Mouse (Mus musculus): Measurements from ENCODE around the gene Zfp579. TPM values are rescaled to one million over a fixed set of nuclear protein-coding genes. Genes with fewer than 3 reads are reported as not detected.
A peak's percentile ranks its signal among the peaks of the same experiment; 100 is the strongest.

The Zfp579 gene
- polyA plus RNA-seq (2012), result 0.15 and 0.37 TPM in 2 replicates

DNA sequence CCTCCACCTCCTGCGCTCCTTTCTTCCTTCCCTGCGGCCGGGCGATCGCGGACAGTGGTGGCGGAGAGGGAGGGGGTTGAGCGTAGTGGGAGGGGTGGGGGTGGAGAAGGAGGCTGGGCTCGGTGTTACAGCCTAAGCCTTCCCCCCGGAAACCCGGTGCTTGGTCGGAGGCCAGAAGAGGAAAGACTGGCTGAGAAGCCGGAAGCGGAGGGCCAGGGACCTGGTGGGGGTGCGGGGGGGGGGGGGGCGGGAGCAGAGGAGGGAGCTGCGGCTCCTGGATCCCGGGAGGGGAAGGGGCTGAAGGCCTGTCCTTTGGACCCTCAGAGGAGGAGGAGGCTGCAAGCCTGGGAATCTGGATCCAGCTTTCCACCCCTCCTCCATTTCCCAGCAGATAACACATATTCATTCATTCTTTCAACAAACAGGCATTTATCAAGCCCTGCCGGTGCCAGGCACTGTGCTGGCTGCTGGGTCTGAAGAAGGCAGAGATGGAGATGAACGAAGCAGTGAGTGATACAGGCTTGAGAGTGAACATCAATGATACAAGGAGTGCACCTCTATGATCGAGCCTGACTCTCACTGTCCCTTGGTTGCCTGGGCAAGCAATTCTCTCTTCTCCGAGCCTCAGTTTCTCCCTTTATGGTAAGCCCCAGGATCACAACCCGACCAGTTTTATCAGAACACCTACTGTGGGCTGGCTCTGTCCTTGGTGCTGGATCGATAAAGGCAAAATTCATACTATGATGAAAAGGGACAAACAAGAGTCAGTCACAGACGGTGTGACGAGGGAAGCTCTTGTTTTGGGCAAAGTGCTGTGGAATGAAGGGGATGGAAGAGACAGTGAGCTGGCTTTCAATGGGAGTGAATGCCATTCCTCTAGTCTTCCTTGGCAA, at the start of gene Zfp579:
Gene Zfp579, minus strand, starts transcription at position 156 of the 893 bp plus-strand sequence.
- no peaks in the 10 kb centered on the region for H3K4me1 ChIP-seq (ENCODE audit: control insufficient read depth)
- H3K9me3 ChIP-seq (ENCODE audit: control insufficient read depth, low read length), result peaks cover 18% of the 10 kb centered on the region
- peaks cover 46% of the 10 kb centered on the region for H3K27me3 ChIP-seq (ENCODE audit: control insufficient read depth)
- H3K4me3 ChIP-seq (replicated peaks), result peak within 1 kb of the TSS; percentile 53
- TF ChIP-seq TAL1 (IDR thresholded peaks at IDR 0.05; ENCODE audit: low read length), result no peak
- TF ChIP-seq GATA1 (IDR thresholded peaks at IDR 0.05; ENCODE audit: low read length), result no peak
- H3K36me3 ChIP-seq (ENCODE audit: control insufficient read depth), result peaks cover 5% of the 10 kb centered on the region; the same call in 1 of the 2 replicates

DNA sequence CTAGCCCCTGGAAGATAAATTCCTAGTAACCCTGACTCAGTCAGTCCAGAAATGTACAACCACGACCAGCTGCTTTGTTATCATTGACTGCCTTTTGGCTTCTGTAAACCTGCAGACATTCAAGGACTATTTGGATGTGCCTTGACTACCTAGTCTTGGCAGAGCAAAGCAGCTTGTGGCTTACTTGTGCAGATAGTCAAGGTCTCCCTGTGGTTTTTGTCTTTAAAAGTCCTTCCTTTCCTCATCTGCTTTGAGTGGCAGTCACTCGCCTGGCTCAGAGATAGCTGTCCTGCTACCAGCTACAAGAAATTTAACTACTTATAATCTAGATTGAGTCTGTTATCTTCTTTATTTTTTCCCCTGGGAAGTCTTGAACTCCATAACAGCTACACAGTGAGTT, 49.0 kb upstream of the Zfp579 start:
- Histone ChIP-seq H3K4me3 (replicated peaks) (no peak overlapping the region), H3K27me3 (ENCODE audit: control insufficient read depth) (peaks cover 16% of the 10 kb centered on the region), H3K9me3 (ENCODE audit: control insufficient read depth, low read length) (peaks cover 5% of the 10 kb centered on the region), H3K36me3 (ENCODE audit: control insufficient read depth) (no peaks in the 10 kb centered on the region; the same call in none of the 2 replicates), H3K4me1 (ENCODE audit: control insufficient read depth) (no peaks in the 10 kb centered on the region; the same call in 1 of the 2 replicates)
- TF ChIP-seq GATA1 (IDR thresholded peaks at IDR 0.05; ENCODE audit: low read length) (no peak), TAL1 (IDR thresholded peaks at IDR 0.05; ENCODE audit: low read length) (no peak)

DNA sequence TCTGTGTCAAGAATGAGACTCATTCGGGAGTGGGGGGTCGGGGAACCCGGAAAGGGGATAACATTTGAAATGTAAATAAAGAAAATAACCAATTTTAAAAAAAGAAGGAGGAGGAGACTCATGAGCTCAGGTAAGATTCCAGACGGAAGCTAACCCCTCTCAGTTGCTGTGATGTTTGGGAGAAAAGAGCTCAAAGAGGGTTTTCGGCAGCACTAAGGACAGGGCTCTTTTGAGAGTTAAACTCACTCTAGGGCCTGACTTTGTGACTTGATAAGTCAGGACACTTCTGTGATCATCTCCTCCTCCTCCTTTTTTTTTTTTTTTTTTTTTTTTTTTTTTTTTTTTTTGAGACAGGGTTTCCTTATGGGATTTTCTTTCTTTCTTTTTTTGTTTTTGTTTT, 43.0 kb upstream of the Zfp579 start:
- Histone ChIP-seq H3K36me3 (ENCODE audit: control insufficient read depth) (peaks cover 14% of the 10 kb centered on the region), H3K9me3 (ENCODE audit: control insufficient read depth, low read length) (peaks cover 5% of the 10 kb centered on the region; the same call in 1 of the 2 replicates), H3K4me1 (ENCODE audit: control insufficient read depth) (peaks cover 27% of the 10 kb centered on the region), H3K4me3 (replicated peaks) (peak overlapping the region; percentile 88), H3K27me3 (ENCODE audit: control insufficient read depth) (no peaks in the 10 kb centered on the region)
- TF ChIP-seq GATA1 (IDR thresholded peaks at IDR 0.05; ENCODE audit: low read length) (no peak), TAL1 (IDR thresholded peaks at IDR 0.05; ENCODE audit: low read length) (no peak)

DNA sequence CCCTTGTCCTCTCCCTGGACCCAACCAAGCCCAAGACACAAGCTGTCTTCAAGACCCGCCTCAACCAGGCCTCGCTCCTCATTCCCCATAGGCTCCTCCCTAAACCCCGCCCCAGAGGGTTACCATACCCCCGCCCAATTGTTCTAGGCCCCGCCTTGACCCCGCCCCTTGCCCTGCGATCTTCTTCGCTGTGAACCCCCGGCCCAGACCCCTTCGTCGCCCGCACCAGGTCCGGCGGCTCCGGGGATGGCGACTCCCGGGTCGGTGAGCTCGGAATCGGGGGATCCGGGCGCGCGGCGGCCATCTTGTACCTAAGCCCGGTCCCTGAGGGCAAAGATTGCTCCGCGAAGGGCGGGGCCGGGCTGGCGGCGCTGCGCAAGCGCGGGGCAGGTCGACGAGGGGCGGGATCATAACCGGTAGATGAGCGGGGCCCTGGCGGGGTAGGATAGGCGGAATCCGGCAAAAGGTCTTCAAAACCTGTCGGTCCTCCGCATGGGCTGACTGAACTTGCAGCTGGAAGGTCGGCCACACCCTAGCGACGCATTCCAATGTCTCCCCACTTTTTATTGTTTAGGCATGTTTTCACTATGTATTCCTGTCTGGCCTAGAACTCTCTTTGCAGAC, 42.3 kb upstream of the Zfp579 start, which contains the start of gene Zfp784:
Gene Zfp784, minus strand, starts transcription at position 338 of the 624 bp plus-strand sequence.
- Histone ChIP-seq H3K36me3 (ENCODE audit: control insufficient read depth) (peaks cover 19% of the 10 kb centered on the region), H3K9me3 (ENCODE audit: control insufficient read depth, low read length) (peaks cover 5% of the 10 kb centered on the region; the same call in 1 of the 2 replicates), H3K4me3 (replicated peaks) (peak within 1 kb of the TSS; percentile 88), H3K27me3 (ENCODE audit: control insufficient read depth) (no peaks in the 10 kb centered on the region), H3K4me1 (ENCODE audit: control insufficient read depth) (peaks cover 27% of the 10 kb centered on the region)
- TF ChIP-seq GATA1 (IDR thresholded peaks at IDR 0.05; ENCODE audit: low read length) (no peak), TAL1 (IDR thresholded peaks at IDR 0.05; ENCODE audit: low read length) (no peak)

DNA sequence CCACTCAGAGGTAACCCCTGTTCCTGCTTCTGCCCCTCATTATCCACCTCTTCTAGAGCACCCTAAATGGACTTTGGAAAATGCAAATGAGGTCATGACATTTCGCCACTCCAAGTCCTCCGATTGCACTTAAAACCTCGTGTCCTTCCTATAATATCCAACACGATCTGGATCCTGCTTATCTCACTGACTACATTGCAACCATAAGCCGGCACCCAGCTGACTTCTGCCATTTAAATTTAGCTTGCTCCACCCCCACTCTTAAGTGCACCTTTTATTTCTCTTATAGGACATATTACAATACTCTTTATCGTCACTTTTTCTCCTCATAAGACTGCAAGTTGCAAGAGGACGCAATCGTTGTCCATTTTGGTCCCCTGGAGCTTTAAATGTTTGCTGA, 41.5 kb upstream of the Zfp579 start:
- Histone ChIP-seq H3K9me3 (ENCODE audit: control insufficient read depth, low read length) (peaks cover 5% of the 10 kb centered on the region; the same call in 1 of the 2 replicates), H3K4me3 (replicated peaks) (peak overlapping the region; percentile 88), H3K27me3 (ENCODE audit: control insufficient read depth) (no peaks in the 10 kb centered on the region), H3K36me3 (ENCODE audit: control insufficient read depth) (peaks cover 26% of the 10 kb centered on the region), H3K4me1 (ENCODE audit: control insufficient read depth) (peaks cover 27% of the 10 kb centered on the region)
- TF ChIP-seq GATA1 (IDR thresholded peaks at IDR 0.05; ENCODE audit: low read length), result no peak
- no peak for TF ChIP-seq TAL1 (IDR thresholded peaks at IDR 0.05; ENCODE audit: low read length)

DNA sequence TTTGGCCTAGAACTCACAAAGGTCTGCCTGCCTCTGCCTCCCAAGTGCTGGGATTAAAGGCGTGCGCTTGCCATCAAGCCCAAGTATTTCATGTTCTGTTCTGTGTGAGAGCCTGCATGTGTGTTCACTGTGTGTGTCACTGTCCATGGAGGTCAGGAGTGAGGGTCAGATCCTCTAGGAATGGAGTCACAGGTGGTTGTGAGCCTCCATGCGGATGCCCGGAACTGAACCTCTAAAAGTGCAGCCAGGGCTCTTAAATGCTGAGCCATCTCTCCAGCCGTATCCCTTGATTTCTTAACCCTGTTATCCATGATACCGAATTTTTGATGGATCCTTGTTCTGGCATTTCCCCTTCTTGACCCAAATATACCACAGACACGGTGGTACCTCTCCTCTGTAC, 41.1 kb upstream of the Zfp579 start:
- TF ChIP-seq TAL1 (IDR thresholded peaks at IDR 0.05; ENCODE audit: low read length) (no peak), GATA1 (IDR thresholded peaks at IDR 0.05; ENCODE audit: low read length) (no peak)
- H3K4me1 ChIP-seq (ENCODE audit: control insufficient read depth), result peaks cover 27% of the 10 kb centered on the region
- H3K27me3 ChIP-seq (ENCODE audit: control insufficient read depth), result no peaks in the 10 kb centered on the region
- no peak overlapping the region for H3K4me3 ChIP-seq (replicated peaks)
- peaks cover 30% of the 10 kb centered on the region for H3K36me3 ChIP-seq (ENCODE audit: control insufficient read depth)
- peaks cover 8% of the 10 kb centered on the region for H3K9me3 ChIP-seq (ENCODE audit: control insufficient read depth, low read length)

DNA sequence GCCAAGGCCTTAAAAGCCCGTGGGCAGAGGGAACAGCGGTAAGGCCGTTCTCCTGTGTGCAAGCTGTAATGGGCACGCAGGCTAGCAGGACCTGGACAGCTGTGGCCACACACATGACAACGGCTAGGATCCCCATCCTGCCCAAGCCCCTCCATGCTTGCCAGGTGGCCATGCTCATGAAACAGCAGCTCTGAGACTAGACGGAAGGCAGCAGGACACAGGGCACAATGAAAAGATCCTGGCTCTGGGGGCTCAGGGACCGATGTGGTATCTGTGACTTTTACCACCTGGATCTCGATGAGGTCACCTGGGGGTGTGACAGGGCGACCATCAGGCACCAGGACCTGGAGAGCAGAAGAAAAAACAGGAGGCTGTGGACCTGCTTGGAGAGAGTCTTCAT, 40.2 kb upstream of the Zfp579 start:
- H3K9me3 ChIP-seq (ENCODE audit: control insufficient read depth, low read length), result peaks cover 17% of the 10 kb centered on the region
- no peak overlapping the region for H3K4me3 ChIP-seq (replicated peaks)
- peaks cover 39% of the 10 kb centered on the region for H3K36me3 ChIP-seq (ENCODE audit: control insufficient read depth)
- peaks cover 27% of the 10 kb centered on the region for H3K4me1 ChIP-seq (ENCODE audit: control insufficient read depth)
- TF ChIP-seq GATA1 (IDR thresholded peaks at IDR 0.05; ENCODE audit: low read length) (no peak), TAL1 (IDR thresholded peaks at IDR 0.05; ENCODE audit: low read length) (no peak)
- no peaks in the 10 kb centered on the region; the same call in 1 of the 2 replicates for H3K27me3 ChIP-seq (ENCODE audit: control insufficient read depth)

DNA sequence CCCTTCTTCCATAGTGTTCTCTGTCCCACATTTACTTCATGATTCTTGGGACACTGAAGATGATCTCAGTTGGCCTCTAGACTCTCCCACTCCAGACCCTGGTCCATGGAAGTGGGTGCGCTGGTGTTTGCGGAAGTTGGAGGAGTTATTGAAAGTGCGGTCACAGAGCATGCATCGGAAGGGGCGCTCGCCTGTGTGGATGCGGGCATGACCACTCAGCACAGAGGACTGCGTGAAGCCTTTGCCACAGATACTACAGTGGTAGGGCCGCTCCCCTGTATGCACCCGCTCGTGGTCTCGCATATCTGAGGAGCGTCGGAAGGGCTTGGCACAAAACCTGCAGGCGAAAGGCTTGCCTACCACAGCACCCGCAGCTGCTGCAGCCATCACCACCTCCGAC, 39.7 kb upstream of the Zfp579 start:
- peaks cover 22% of the 10 kb centered on the region for H3K9me3 ChIP-seq (ENCODE audit: control insufficient read depth, low read length)
- peaks cover 44% of the 10 kb centered on the region for H3K36me3 ChIP-seq (ENCODE audit: control insufficient read depth)
- peaks cover 2% of the 10 kb centered on the region; the same call in 1 of the 2 replicates for H3K27me3 ChIP-seq (ENCODE audit: control insufficient read depth)
- peaks cover 27% of the 10 kb centered on the region for H3K4me1 ChIP-seq (ENCODE audit: control insufficient read depth)
- no peak for TF ChIP-seq TAL1 (IDR thresholded peaks at IDR 0.05; ENCODE audit: low read length)
- TF ChIP-seq GATA1 (IDR thresholded peaks at IDR 0.05; ENCODE audit: low read length), result no peak
- no peak overlapping the region for H3K4me3 ChIP-seq (replicated peaks)

DNA sequence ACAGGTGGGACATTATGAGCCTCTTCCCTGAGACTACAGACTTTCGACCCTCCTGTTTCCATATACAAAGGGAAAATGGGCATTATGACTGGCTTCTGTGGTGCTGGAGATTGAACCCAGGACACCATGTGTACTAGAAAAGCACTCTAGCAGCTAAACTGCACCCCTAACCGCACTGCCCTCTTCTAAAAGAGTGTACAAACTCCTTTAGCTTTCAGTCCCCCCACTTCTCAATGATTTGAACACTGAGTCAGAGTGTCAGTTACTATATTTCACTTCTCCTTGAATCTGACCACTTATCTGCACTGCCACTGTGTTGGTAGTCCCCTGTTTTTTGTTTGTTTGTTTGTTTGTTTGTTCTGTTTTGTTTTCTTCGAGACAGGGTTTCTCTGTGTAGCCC, 37.9 kb upstream of the Zfp579 start, which contains the start of gene 4632433K11Rik:
Gene 4632433K11Rik, plus strand, starts transcription at position 301 of the 400 bp plus-strand sequence.
- H3K36me3 ChIP-seq (ENCODE audit: control insufficient read depth), result peaks cover 62% of the 10 kb centered on the region
- H3K4me3 ChIP-seq (replicated peaks), result no peak within 1 kb of the TSS
- peaks cover 39% of the 10 kb centered on the region for H3K9me3 ChIP-seq (ENCODE audit: control insufficient read depth, low read length)
- H3K4me1 ChIP-seq (ENCODE audit: control insufficient read depth), result peaks cover 19% of the 10 kb centered on the region
- H3K27me3 ChIP-seq (ENCODE audit: control insufficient read depth), result peaks cover 14% of the 10 kb centered on the region; the same call in 1 of the 2 replicates
- TF ChIP-seq GATA1 (IDR thresholded peaks at IDR 0.05; ENCODE audit: low read length) (no peak), TAL1 (IDR thresholded peaks at IDR 0.05; ENCODE audit: low read length) (no peak)

Data from erythroblast, embryonic 14.5 days (primary cell).